Mouse (Mus musculus): ENCODE data around the gene Trim54. TPM values are rescaled to one million over a fixed set of nuclear protein-coding genes. Genes with fewer than 3 reads are reported as not detected.

Trim54 gene
- polyA plus RNA-seq (2012; rRNA removed): 0.05 TPM in 1 of 2 replicates, not detected in the other

GRCm38 (mm10) chr5:31116354-31116753 lies at the start of gene Trim54:
Gene Trim54, plus strand, starts transcription at chr5:31116712.
- 22% methylated on average over 3 of the region's 3 CpGs for WGBS
- DNase-seq (ENCODE audit: low read depth, low spot score): no peak

- 99% methylated on average over 3 of the region's 3 CpGs for WGBS
- no peak for DNase-seq (ENCODE audit: low read depth, low spot score)
Observed at GRCm38 (mm10) chr5:31069810-31070209, 46.7 kb upstream of the Trim54 start.

- no peak for DNase-seq (ENCODE audit: low read depth, low spot score)
- WGBS: 75% methylated on average over 2 of the region's 2 CpGs
Observed at GRCm38 (mm10) chr5:31071059-31071458, 45.5 kb upstream of the Trim54 start.

- WGBS: 93% methylated on average over 11 of the region's 11 CpGs
- no peak for DNase-seq (ENCODE audit: low read depth, low spot score)
Observed at GRCm38 (mm10) chr5:31071821-31072220, 44.7 kb upstream of the Trim54 start.

- WGBS: 88% methylated on average over 12 of the region's 12 CpGs
- no peak for DNase-seq (ENCODE audit: low read depth, low spot score)
Observed at GRCm38 (mm10) chr5:31073176-31073575, 43.3 kb upstream of the Trim54 start.

GRCm38 (mm10) chr5:31076346-31076745 lies 40.2 kb upstream of the Trim54 start:
- DNase-seq (ENCODE audit: low read depth, low spot score): no peak
- WGBS: 86% methylated on average over 13 of the region's 13 CpGs

- WGBS: 70% methylated on average over 13 of the region's 13 CpGs
- DNase-seq (ENCODE audit: low read depth, low spot score): no peak
Observed at GRCm38 (mm10) chr5:31080059-31080794, 36.3 kb upstream of the Trim54 start.

- WGBS: 63% methylated on average over 3 of the region's 3 CpGs
- DNase-seq (ENCODE audit: low read depth, low spot score): no peak
Observed at GRCm38 (mm10) chr5:31080795-31081164, 35.7 kb upstream of the Trim54 start.

GRCm38 (mm10) chr5:31081386-31081785 lies 35.1 kb upstream of the Trim54 start:
- 81% methylated on average over 3 of the region's 3 CpGs for WGBS
- DNase-seq (ENCODE audit: low read depth, low spot score): no peak

GRCm38 (mm10) chr5:31082355-31082754 lies 34.2 kb upstream of the Trim54 start:
- DNase-seq (ENCODE audit: low read depth, low spot score): no peak
- 16% methylated on average over 5 of the region's 5 CpGs for WGBS

- no peak for DNase-seq (ENCODE audit: low read depth, low spot score)
- WGBS: 40% methylated on average over 12 of the region's 12 CpGs
Observed at GRCm38 (mm10) chr5:31082935-31083625, 33.4 kb upstream of the Trim54 start.

- no peak for DNase-seq (ENCODE audit: low read depth, low spot score)
- 53% methylated on average over 8 of the region's 8 CpGs for WGBS
Observed at GRCm38 (mm10) chr5:31083949-31084348, 32.6 kb upstream of the Trim54 start.

GRCm38 (mm10) chr5:31086606-31087005 lies 29.9 kb upstream of the Trim54 start:
- DNase-seq (ENCODE audit: low read depth, low spot score): no peak
- 26% methylated on average over 7 of the region's 7 CpGs for WGBS

- 62% methylated on average over 2 of the region's 2 CpGs for WGBS
- DNase-seq (ENCODE audit: low read depth, low spot score): no peak
Observed at GRCm38 (mm10) chr5:31087131-31087530, 29.4 kb upstream of the Trim54 start.

GRCm38 (mm10) chr5:31092231-31092975 lies 24.1 kb upstream of the Trim54 start:
- no peak for DNase-seq (ENCODE audit: low read depth, low spot score)
- WGBS: 6% methylated on average over 46 of the region's 53 CpGs

- DNase-seq (ENCODE audit: low read depth, low spot score): no peak
- WGBS: 1% methylated on average over 53 of the region's 54 CpGs
Observed at GRCm38 (mm10) chr5:31093151-31094041, 23.1 kb upstream of the Trim54 start.

GRCm38 (mm10) chr5:31094100-31094798 lies 22.3 kb upstream of the Trim54 start:
- 2% methylated on average over 29 of the region's 29 CpGs for WGBS

GRCm38 (mm10) chr5:31094799-31095691 lies 21.5 kb upstream of the Trim54 start:
- DNase-seq (ENCODE audit: low read depth, low spot score): no peak
- WGBS: under 1% methylated on average over 59 of the region's 59 CpGs

More at GRCm38 (mm10) chr5:31094100-31094798, 22.3 kb upstream of the Trim54 start:
- no peak for DNase-seq (ENCODE audit: low read depth, low spot score)
